Mouse (Mus musculus) myocyte (in vitro differentiated cells): ENCODE data around the gene Naa80.

ENCODE experiments used
- CEBPB ChIP-seq: IDR thresholded peaks from 2 replicates; pipeline ENCODE4 v1.6.1; 2011; ENCODE audit warnings: mild to moderate bottlenecking, moderate library complexity; ENCODE audit not compliant: poor library complexity, insufficient read depth, severe bottlenecking
- E2F4 ChIP-seq: IDR thresholded peaks from one replicate; pipeline ENCODE4 v1.6.1; 2011; ENCODE audit warnings: mild to moderate bottlenecking, control low read depth, moderate library complexity; ENCODE audit not compliant: insufficient read depth
- MYOG ChIP-seq, 3 experiments: IDR thresholded peaks; one replicate each; pipeline ENCODE4 v1.6.1; 2011; ENCODE audit warnings: control low read depth in 2 of 3, low read depth in 2 of 3, mild to moderate bottlenecking in 2 of 3; ENCODE audit not compliant: insufficient read length in 2 of 3, control insufficient read depth in 1 of 3, insufficient read depth in 1 of 3
- POLR2A ChIP-seq: IDR thresholded peaks from one replicate; pipeline ENCODE4 v1.6.1; 2011; ENCODE audit warnings: low read depth, mild to moderate bottlenecking, control low read depth, moderate library complexity; ENCODE audit not compliant: insufficient read length
- SRF ChIP-seq: IDR thresholded peaks from one replicate; pipeline ENCODE4 v1.6.1; 2011; ENCODE audit warnings: low read depth; ENCODE audit not compliant: control insufficient read depth, insufficient read length
- USF1 ChIP-seq: IDR thresholded peaks from one replicate; pipeline ENCODE4 v1.6.1; 2011; ENCODE audit warnings: low read depth, mild to moderate bottlenecking, control low read depth, moderate library complexity

GRCm38 (mm10) chr9:107545199-107545598, 33.5 kb upstream of the Naa80 start:
- no peak for TF ChIP-seq SRF
- TF ChIP-seq MYOG (IDR thresholded peaks at IDR 0.05; ENCODE audit: control insufficient read depth in 1 of 3, insufficient read depth in 1 of 3, insufficient read length in 2 of 3, low read depth in 2 of 3) = no peak
- TF ChIP-seq POLR2A = no peak
- TF ChIP-seq USF1 = no peak
- no peak for TF ChIP-seq E2F4
- TF ChIP-seq CEBPB = no peak
